Mouse (Mus musculus) lung, adult 2 months (tissue): Measurements from ENCODE around the gene Neil3.

Experiments
- CTCF ChIP-seq: fragments of 200-500 bp; IDR thresholded peaks from 2 replicates; pipeline ENCODE4 v1.5.1; 2011; ENCODE audit warnings: mild to moderate bottlenecking, low read length, control low read depth; ENCODE audit not compliant: insufficient read depth
- POLR2A ChIP-seq: fragments of 200-500 bp; IDR thresholded peaks from 2 replicates; pipeline ENCODE4 v1.6.1; 2011; ENCODE audit warnings: low read depth, mild to moderate bottlenecking, control low read depth, low read length, borderline replicate concordance; ENCODE audit errors: extremely low read depth

DNA sequence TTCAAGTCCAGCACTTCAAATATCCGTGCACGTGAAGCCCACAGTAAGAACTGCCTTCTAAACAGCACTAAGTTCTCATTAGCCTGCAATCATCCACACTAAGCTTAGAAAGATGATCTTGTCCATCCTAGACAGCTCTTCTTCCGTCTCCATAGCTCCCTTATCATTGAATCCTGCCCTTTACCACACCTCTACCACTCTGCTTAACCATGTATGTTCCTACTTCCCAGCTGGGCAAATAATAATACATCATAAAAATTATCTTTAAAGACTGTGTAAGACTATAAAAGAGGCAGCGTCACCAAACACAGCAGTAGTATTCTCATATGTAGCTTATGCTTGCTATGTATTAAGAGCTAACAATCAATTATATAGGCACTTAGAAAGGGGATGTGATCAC lies 35.2 kb downstream of the Neil3 start:
- no peak for TF ChIP-seq CTCF
- TF ChIP-seq POLR2A, result no peak
